Mouse (Mus musculus) liver, postnatal 0 days (tissue): ENCODE measurements around the gene Tex101.

Source experiments
- CTCF ChIP-seq: sonication (generic); IDR thresholded peaks from 2 replicates; pipeline ENCODE4 v1.5.1; 2016; ENCODE audit warnings: antibody characterized with exemption, low read depth
- EP300 ChIP-seq: IDR thresholded peaks from 2 replicates; pipeline ENCODE4 v1.6.1; 2016; ENCODE audit warnings: antibody characterized with exemption, low read depth, mild to moderate bottlenecking

DNA sequence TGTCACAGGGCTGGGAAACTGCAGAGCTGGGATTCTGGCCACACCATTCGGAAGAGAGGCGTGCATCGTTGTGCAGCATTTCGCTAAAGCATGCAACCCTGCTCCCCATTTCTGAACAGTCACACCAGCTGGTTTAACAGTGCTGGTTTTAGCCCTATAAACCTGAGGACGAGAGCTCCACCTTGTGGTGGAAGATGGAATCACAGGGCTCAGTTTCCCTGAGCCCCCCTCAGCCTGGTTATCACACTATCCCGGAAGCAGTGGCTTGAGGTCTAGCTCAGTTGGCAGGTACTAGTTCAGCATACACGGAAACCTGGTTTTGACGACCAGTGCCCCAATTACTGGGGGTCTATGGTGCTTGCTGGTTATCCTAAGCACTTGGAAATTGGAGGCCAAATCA, 13.9 kb downstream of the Tex101 start:
- no peak for TF ChIP-seq EP300
- TF ChIP-seq CTCF: peak; percentile 96
